Mouse (Mus musculus) liver, adult 2 months (tissue): ENCODE measurements around the gene Ccn2. TPM values are rescaled to one million over a fixed set of nuclear protein-coding genes. Genes with fewer than 3 reads are reported as not detected.

Experiments
- DNase-seq: peaks from one replicate; pipeline ENCODE4 v3.0.0-alpha.2; 2011; ENCODE audit warnings: low read depth, low spot score; ENCODE audit errors: extremely low read depth
- H3K27ac ChIP-seq: fragments of 200-500 bp; replicated peaks from 2 replicates; pipeline ENCODE4 v1.5.1; 2012; ENCODE audit warnings: low read depth, mild to moderate bottlenecking, control low read depth, inconsistent platforms, low read length; ENCODE audit not compliant: insufficient read depth
- H3K27me3 ChIP-seq: fragments of 200-500 bp; 2 replicates; pipeline ENCODE4 v1.6.1; 2012; ENCODE audit warnings: mild to moderate bottlenecking, moderate library complexity, low read length, inconsistent platforms; ENCODE audit not compliant: control insufficient read depth, insufficient read depth
- H3K36me3 ChIP-seq: fragments of 200-500 bp; 2 replicates; pipeline ENCODE4 v1.6.1; 2012; ENCODE audit warnings: low read length, inconsistent platforms; ENCODE audit not compliant: control insufficient read depth, insufficient read depth
- H3K4me1 ChIP-seq: fragments of 200-500 bp; 2 replicates; pipeline ENCODE4 v1.6.1; 2011; ENCODE audit warnings: low read length; ENCODE audit not compliant: control insufficient read depth, insufficient read depth
- H3K4me3 ChIP-seq: fragments of 200-500 bp; 2 replicates; pipeline ENCODE4 v1.5.1; 2011; ENCODE audit warnings: low read depth, mild to moderate bottlenecking, control low read depth, low read length, moderate library complexity; ENCODE audit not compliant: insufficient read depth
- H3K79me2 ChIP-seq: fragments of 200-500 bp; 2 replicates; pipeline ENCODE4 v1.6.1; 2012; ENCODE audit warnings: inconsistent platforms, mild to moderate bottlenecking, low read length, moderate library complexity; ENCODE audit not compliant: control insufficient read depth, insufficient read depth
- H3K9ac ChIP-seq: fragments of 200-500 bp; 2 replicates; pipeline ENCODE4 v1.6.1; 2012; ENCODE audit warnings: low read depth, mild to moderate bottlenecking, control low read depth, inconsistent platforms, low read length
- CTCF ChIP-seq: fragments of 200-500 bp; IDR thresholded peaks from 2 replicates; pipeline ENCODE4 v1.5.1; 2011; ENCODE audit warnings: low read depth, low read length, control low read depth
- POLR2A ChIP-seq: fragments of 200-500 bp; IDR thresholded peaks from 2 replicates; pipeline ENCODE4 v1.6.1; 2011; ENCODE audit warnings: low read length, control low read depth; ENCODE audit not compliant: insufficient read depth; ENCODE audit errors: extremely low read depth
- WGBS: fragments of 180-500 bp; shearing (Covaris S2); methylation state at CpG from one replicate; pipeline ENCODE4 v1.1.7; 2018; 5-methylcytosine and 5-hydroxymethylcytosine counted together
- polyA plus RNA-seq: library from polyadenylated mRNA; depleted of rRNA; stranded (reverse); fragments of >200 nt; gene quantifications from 2 replicates; pipeline ENCODE4 v1.2.3, GENCODE M21; 2012
- total RNA-seq: library from RNA; depleted of rRNA; stranded (reverse); fragments of >200 nt; gene quantifications from 2 replicates; pipeline ENCODE4 v1.2.3, GENCODE M21; 2014

Ccn2 gene
- total and polyA plus RNA-seq, 2 experiments: 4.0 to 6.6 TPM

- Histone ChIP-seq H3K4me3 (no peak overlapping the region), H3K4me1 (no peaks in the 10 kb centered on the region), H3K36me3 (no peaks in the 10 kb centered on the region), H3K27ac (no peak overlapping the region), H3K79me2 (no peaks in the 10 kb centered on the region), H3K9ac (no peak overlapping the region), H3K27me3 (no peaks in the 10 kb centered on the region)
- 86% methylated on average over 4 of the region's 4 CpGs for WGBS
- no peak for TF ChIP-seq CTCF
- no peak for TF ChIP-seq POLR2A
- no peak for DNase-seq
These were observed 22.9 kb upstream of the Ccn2 start for GRCm38 (mm10) chr10:24572044-24572960.

DNA sequence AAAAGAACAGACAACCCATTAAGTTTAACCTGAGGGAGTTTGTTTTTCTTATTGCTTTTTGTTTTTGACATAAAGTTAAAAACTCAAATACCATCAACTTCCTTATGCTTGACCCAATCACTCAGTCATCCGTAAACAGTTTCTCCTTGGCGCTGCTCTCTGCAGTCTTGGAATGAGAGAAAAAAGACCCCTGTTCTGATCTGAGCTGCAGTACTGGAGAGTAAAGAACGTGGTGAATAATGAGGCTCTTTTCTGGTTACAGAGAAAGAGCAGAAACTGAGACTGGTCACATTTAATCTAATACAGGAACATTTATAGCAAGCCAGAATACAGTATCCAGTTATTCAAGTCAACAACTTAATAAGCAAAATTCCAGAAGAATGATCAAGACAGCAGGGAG lies 21.8 kb upstream of the Ccn2 start:
- Histone ChIP-seq H3K79me2 (no peaks in the 10 kb centered on the region), H3K27ac (no peak overlapping the region), H3K4me3 (no peak overlapping the region), H3K36me3 (no peaks in the 10 kb centered on the region), H3K9ac (no peak overlapping the region), H3K27me3 (no peaks in the 10 kb centered on the region), H3K4me1 (no peaks in the 10 kb centered on the region)
- no peak for DNase-seq
- no peak for TF ChIP-seq POLR2A
- no peak for TF ChIP-seq CTCF
- WGBS: 77% methylated on average over 3 of the region's 3 CpGs

DNA sequence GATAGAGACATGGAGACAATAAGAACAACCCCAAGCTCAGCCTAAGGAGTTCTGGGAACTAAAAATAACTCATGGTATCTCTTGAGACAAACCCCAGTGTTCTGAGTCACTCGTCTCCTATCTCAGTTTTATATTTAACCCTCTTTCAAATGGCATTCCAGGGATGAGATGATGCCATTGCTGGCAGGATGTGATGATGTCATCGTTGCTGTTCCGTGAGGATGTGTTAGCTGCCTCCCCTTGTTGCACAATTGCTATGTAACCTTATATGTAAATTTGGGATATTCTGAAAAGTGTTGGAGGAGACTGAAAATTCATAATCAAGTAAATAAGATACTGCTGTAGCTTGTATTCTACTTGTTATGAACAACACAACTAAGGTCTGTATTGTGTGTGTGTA lies 14.2 kb upstream of the Ccn2 start:
- H3K4me1 ChIP-seq: no peaks in the 10 kb centered on the region
- no peak overlapping the region for H3K4me3 ChIP-seq
- no peak overlapping the region for H3K27ac ChIP-seq
- TF ChIP-seq CTCF: no peak
- H3K27me3 ChIP-seq: no peaks in the 10 kb centered on the region
- H3K36me3 ChIP-seq: no peaks in the 10 kb centered on the region
- no peak overlapping the region for H3K9ac ChIP-seq
- WGBS: 61% methylated on average over 3 of the region's 3 CpGs
- no peaks in the 10 kb centered on the region for H3K79me2 ChIP-seq
- no peak for DNase-seq

- Histone ChIP-seq H3K79me2 (no peaks in the 10 kb centered on the region), H3K27ac (no peak overlapping the region), H3K9ac (no peak overlapping the region), H3K4me3 (no peak overlapping the region), H3K4me1 (no peaks in the 10 kb centered on the region), H3K36me3 (no peaks in the 10 kb centered on the region), H3K27me3 (no peaks in the 10 kb centered on the region)
- no peak for TF ChIP-seq CTCF
- TF ChIP-seq POLR2A: no peak
- DNase-seq: no peak
- WGBS: 82% methylated on average over 4 of the region's 4 CpGs
These were observed 6.4 kb upstream of the Ccn2 start for GRCm38 (mm10) chr10:24588824-24589223.

DNA sequence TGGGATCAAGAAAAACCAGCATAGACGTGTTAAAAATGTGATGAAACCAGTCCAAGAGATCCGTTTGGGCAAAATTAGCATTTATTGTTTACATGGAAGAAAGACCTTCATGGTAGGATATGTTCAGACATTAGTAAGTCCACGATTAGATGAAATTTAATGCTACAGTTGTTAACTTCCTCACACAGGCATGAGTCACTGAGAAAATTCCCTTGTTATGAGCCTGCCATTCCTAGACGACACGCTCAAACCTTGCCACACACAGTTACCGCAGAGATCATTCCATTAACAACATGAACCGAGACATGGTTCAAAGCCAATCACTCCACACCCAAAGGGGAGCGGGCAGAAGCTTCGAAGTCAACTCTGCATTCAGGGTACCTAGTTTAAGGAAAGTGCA lies 6.0 kb upstream of the Ccn2 start:
- H3K27me3 ChIP-seq: no peaks in the 10 kb centered on the region
- DNase-seq: no peak
- no peak overlapping the region for H3K9ac ChIP-seq
- WGBS: 88% methylated on average over 9 of the region's 9 CpGs
- TF ChIP-seq CTCF (no peak), POLR2A (no peak)
- H3K27ac ChIP-seq: no peak overlapping the region
- H3K36me3 ChIP-seq: no peaks in the 10 kb centered on the region
- H3K4me1 ChIP-seq: no peaks in the 10 kb centered on the region
- no peak overlapping the region for H3K4me3 ChIP-seq
- no peaks in the 10 kb centered on the region for H3K79me2 ChIP-seq

DNA sequence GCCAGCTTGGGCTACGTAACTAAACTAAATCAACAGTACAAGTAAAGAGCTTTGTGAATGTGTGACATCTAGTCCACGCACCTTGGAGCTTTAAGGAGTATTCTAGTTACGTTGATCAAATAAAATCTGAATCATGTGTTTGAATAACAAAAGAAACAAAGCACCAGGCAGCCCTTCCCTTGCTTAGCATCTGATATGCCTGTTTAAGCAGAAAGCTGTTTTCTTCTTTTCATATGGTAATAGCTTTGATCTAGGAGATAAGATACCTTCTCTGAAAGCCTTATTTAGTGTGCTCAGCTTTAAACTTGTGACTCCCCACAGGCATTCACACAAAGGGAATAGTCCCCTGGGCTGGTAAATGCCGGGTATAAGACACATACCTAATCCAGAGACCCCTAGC lies 4.7 kb upstream of the Ccn2 start:
- Histone ChIP-seq H3K9ac (no peak overlapping the region), H3K27me3 (no peaks in the 10 kb centered on the region), H3K79me2 (no peaks in the 10 kb centered on the region), H3K4me1 (no peaks in the 10 kb centered on the region), H3K4me3 (no peak overlapping the region), H3K36me3 (no peaks in the 10 kb centered on the region), H3K27ac (no peak overlapping the region)
- WGBS: 77% methylated on average over 4 of the region's 4 CpGs
- no peak for DNase-seq
- TF ChIP-seq POLR2A (no peak), CTCF (no peak)
